Mouse (Mus musculus): ENCODE results near the gene Chrne. TPM values are rescaled to one million over a fixed set of nuclear protein-coding genes. Genes with fewer than 3 reads are reported as not detected.

Chrne gene
- polyA plus RNA-seq, 1 experiment = 0.99 TPM

DNA sequence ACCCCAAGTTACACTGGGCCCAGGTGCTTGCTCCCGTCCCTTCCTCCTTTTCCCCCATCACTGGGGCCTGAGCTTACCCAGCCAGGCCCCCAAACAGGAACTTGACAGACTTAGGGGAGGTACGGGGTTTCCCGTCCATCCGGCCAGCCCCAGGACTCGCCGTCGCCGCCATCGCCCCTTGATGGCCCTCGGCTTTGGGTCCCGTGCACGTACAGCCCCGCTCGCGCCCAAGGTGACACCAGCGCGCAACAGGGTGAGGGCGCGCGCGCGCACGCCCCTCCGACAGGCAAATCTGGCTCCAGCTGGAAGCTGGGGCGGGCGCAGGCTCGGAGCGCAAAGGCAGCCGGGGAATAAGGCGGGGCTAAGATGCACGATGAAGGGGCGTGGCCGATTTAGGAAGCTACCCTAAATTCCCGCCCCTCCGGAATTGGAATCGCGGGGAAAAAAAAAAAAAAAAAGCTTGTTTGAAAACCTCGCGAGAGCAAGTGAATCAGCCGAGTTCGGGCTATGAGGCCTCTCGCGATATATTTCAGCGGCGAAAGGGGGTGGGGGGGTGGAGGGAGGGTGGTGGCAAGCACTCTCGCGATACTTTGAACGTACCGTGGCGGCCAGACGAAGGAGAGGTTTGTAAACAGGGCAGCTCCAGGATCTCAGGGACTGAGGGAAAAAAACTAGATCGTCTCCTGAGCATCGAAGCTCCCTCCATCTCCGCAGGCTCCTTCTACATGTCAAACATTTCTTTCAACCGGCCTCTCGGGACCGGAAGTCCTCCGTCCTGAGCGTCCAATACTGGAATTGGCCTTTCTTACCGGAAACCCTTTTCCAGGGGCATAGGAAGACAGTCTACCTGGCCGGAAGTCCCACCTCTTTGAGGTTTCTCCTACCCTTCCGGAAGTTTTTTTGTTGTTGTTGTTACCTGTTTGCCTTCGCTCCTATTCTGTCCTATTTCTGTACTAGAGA lies 28.0 kb upstream of the Chrne start, which contains the start of the genes Rnf167 and Slc25a11:
Rnf167 (plus strand) TSS at position 545 of the 960 bp plus-strand sequence.
Slc25a11 (minus strand) TSS at position 789 of the 960 bp plus-strand sequence.
- Histone ChIP-seq H3K4me1 (ENCODE audit: control insufficient read depth, insufficient read depth, insufficient read length) (peaks cover 20% of the 10 kb centered on the region; the same call in 1 of the 2 replicates), H3K4me3 (ENCODE audit: extremely low read depth, insufficient read depth, insufficient read length) (peak within 1 kb of the TSS; percentile 80), H3K27me3 (ENCODE audit: control insufficient read depth, insufficient read depth, low read length) (no peaks in the 10 kb centered on the region), H3K27ac (ENCODE audit: insufficient read depth, low read length) (peak within 1 kb of the TSS; percentile 92), H3K36me3 (ENCODE audit: control insufficient read depth, insufficient read depth, low read length) (peaks cover 35% of the 10 kb centered on the region)
- under 1% methylated on average over 62 of the region's 63 CpGs for WGBS
- peak; percentile 94 to 98 for DNase-seq (ENCODE audit: low read depth in 1 of 2, low spot score in 2 of 2)
- TF ChIP-seq POLR2A (IDR thresholded peaks at IDR 0.05; ENCODE audit: low read depth, low read length) = peak; percentile 86
- TF ChIP-seq CTCF (IDR thresholded peaks at IDR 0.05; ENCODE audit: extremely low read depth, insufficient read depth, insufficient read length, insufficient replicate concordance) = no peak

DNA sequence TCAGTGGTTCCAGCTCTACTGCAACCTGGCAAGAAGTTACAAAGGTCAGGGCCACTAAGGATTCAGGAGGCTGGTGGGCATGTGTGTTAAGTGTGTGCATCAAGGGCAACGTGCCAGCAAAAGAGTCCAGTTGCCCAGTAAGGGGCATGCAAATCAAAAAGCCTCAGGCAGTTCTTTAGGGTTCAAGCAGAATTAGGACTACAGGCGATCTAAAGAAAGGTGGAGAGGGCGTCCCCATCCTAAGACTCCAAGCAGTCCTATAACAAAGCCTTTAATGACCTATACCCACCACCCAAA lies 27.2 kb upstream of the Chrne start:
- DNase-seq (ENCODE audit: low read depth in 1 of 2, low spot score in 2 of 2) = no peak
- 26% methylated on average over 3 of the region's 3 CpGs for WGBS
- H3K4me3 ChIP-seq (ENCODE audit: extremely low read depth, insufficient read depth, insufficient read length) = peak overlapping the region; percentile 79
- no peaks in the 10 kb centered on the region for H3K27me3 ChIP-seq (ENCODE audit: control insufficient read depth, insufficient read depth, low read length)
- H3K27ac ChIP-seq (ENCODE audit: insufficient read depth, low read length) = peak overlapping the region; percentile 90
- H3K36me3 ChIP-seq (ENCODE audit: control insufficient read depth, insufficient read depth, low read length) = peaks cover 29% of the 10 kb centered on the region
- H3K4me1 ChIP-seq (ENCODE audit: control insufficient read depth, insufficient read depth, insufficient read length) = peaks cover 20% of the 10 kb centered on the region; the same call in 1 of the 2 replicates
- TF ChIP-seq CTCF (IDR thresholded peaks at IDR 0.05; ENCODE audit: extremely low read depth, insufficient read depth, insufficient read length, insufficient replicate concordance) = no peak
- no peak for TF ChIP-seq POLR2A (IDR thresholded peaks at IDR 0.05; ENCODE audit: low read depth, low read length)

- 82% methylated on average over 12 of the region's 12 CpGs for WGBS
- peaks cover 24% of the 10 kb centered on the region for H3K36me3 ChIP-seq (ENCODE audit: control insufficient read depth, insufficient read depth, low read length)
- no peak overlapping the region; the same call in 1 of the 2 replicates for H3K27ac ChIP-seq (ENCODE audit: insufficient read depth, low read length)
- H3K4me3 ChIP-seq (ENCODE audit: extremely low read depth, insufficient read depth, insufficient read length) = peak overlapping the region; percentile 79; the same call in 1 of the 2 replicates
- peaks cover 15% of the 10 kb centered on the region; the same call in 1 of the 2 replicates for H3K4me1 ChIP-seq (ENCODE audit: control insufficient read depth, insufficient read depth, insufficient read length)
- no peak for DNase-seq (ENCODE audit: low read depth in 1 of 2, low spot score in 2 of 2)
- no peaks in the 10 kb centered on the region for H3K27me3 ChIP-seq (ENCODE audit: control insufficient read depth, insufficient read depth, low read length)
- TF ChIP-seq POLR2A (IDR thresholded peaks at IDR 0.05; ENCODE audit: low read depth, low read length) (no peak), CTCF (IDR thresholded peaks at IDR 0.05; ENCODE audit: extremely low read depth, insufficient read depth, insufficient read length, insufficient replicate concordance) (no peak)
Observed at GRCm38 (mm10) chr11:70645461-70646258, 26.6 kb upstream of the Chrne start.

DNA sequence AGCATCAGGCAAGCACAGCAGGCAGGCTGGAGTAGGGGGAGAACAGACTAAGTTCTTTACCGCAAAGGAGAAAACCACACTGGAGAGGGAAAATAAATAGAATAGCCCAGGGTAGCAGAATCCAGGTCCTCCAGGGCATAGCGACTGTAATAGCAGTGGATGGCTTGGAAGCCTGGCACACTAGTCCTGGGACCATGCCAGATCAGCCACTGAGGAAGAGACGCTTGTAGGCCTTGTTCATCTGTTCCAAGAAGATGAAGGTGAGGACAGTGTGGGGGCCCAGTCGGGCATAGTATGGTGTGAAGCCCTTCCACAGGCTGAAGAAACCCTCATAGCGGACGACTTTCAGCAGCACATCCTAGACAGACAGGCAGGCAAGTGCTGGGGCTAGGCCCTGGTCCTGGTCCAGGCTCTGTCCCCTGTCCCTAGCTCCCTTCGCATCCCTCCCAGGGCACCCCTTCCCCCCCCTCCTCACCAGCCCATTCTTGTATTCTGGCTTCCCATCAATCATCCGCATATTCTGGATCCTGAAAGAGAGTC lies 25.6 kb upstream of the Chrne start:
- 91% methylated on average over 8 of the region's 8 CpGs for WGBS
- TF ChIP-seq POLR2A (IDR thresholded peaks at IDR 0.05; ENCODE audit: low read depth, low read length) = no peak
- no peak for TF ChIP-seq CTCF (IDR thresholded peaks at IDR 0.05; ENCODE audit: extremely low read depth, insufficient read depth, insufficient read length, insufficient replicate concordance)
- Histone ChIP-seq H3K36me3 (ENCODE audit: control insufficient read depth, insufficient read depth, low read length) (peaks cover 17% of the 10 kb centered on the region), H3K27ac (ENCODE audit: insufficient read depth, low read length) (no peak overlapping the region), H3K4me1 (ENCODE audit: control insufficient read depth, insufficient read depth, insufficient read length) (peaks cover 11% of the 10 kb centered on the region; the same call in 1 of the 2 replicates), H3K27me3 (ENCODE audit: control insufficient read depth, insufficient read depth, low read length) (no peaks in the 10 kb centered on the region), H3K4me3 (ENCODE audit: extremely low read depth, insufficient read depth, insufficient read length) (no peak overlapping the region)
- no peak for DNase-seq (ENCODE audit: low read depth in 1 of 2, low spot score in 2 of 2)

GRCm38 (mm10) chr11:70643051-70643450 lies 24.0 kb upstream of the Chrne start:
- Histone ChIP-seq H3K36me3 (ENCODE audit: control insufficient read depth, insufficient read depth, low read length) (peaks cover 10% of the 10 kb centered on the region), H3K4me3 (ENCODE audit: extremely low read depth, insufficient read depth, insufficient read length) (no peak overlapping the region), H3K4me1 (ENCODE audit: control insufficient read depth, insufficient read depth, insufficient read length) (peaks cover 5% of the 10 kb centered on the region; the same call in 1 of the 2 replicates), H3K27ac (ENCODE audit: insufficient read depth, low read length) (no peak overlapping the region), H3K27me3 (ENCODE audit: control insufficient read depth, insufficient read depth, low read length) (no peaks in the 10 kb centered on the region)
- TF ChIP-seq POLR2A (IDR thresholded peaks at IDR 0.05; ENCODE audit: low read depth, low read length) (no peak), CTCF (IDR thresholded peaks at IDR 0.05; ENCODE audit: extremely low read depth, insufficient read depth, insufficient read length, insufficient replicate concordance) (no peak)
- DNase-seq (ENCODE audit: low read depth in 1 of 2, low spot score in 2 of 2) = no peak
- WGBS = 94% methylated on average over 6 of the region's 6 CpGs

DNA sequence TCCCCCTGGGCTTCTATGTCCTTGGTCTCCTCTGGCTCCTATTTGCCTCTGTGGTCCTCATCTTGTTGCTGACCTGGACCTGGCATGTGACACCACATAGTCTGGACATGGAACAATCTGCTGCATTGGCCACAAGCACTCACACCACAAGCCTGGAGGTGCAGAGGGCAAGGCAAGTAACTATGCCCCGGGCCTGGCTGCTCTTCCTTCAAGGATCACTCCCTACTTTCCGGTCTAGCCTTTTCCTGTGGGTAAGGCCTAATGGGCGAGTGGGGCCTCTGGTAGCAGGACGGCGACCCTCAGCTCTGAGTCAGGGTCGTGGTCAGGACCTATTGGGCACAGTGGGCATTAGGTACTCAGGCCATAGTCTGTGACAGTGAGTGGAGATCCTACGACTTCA lies 22.2 kb upstream of the Chrne start:
- Histone ChIP-seq H3K36me3 (ENCODE audit: control insufficient read depth, insufficient read depth, low read length) (peaks cover 10% of the 10 kb centered on the region), H3K4me3 (ENCODE audit: extremely low read depth, insufficient read depth, insufficient read length) (no peak overlapping the region), H3K27me3 (ENCODE audit: control insufficient read depth, insufficient read depth, low read length) (no peaks in the 10 kb centered on the region), H3K4me1 (ENCODE audit: control insufficient read depth, insufficient read depth, insufficient read length) (peaks cover 5% of the 10 kb centered on the region; the same call in 1 of the 2 replicates), H3K27ac (ENCODE audit: insufficient read depth, low read length) (no peak overlapping the region)
- WGBS = 87% methylated on average over 7 of the region's 7 CpGs
- DNase-seq (ENCODE audit: low read depth in 1 of 2, low spot score in 2 of 2) = no peak
- TF ChIP-seq POLR2A (IDR thresholded peaks at IDR 0.05; ENCODE audit: low read depth, low read length) (no peak), CTCF (IDR thresholded peaks at IDR 0.05; ENCODE audit: extremely low read depth, insufficient read depth, insufficient read length, insufficient replicate concordance) (no peak)

Data from spleen, adult 2 months (tissue).